Mouse (Mus musculus) neutrophil, adult 5-6 weeks (primary cell): ENCODE data around the gene Nrxn3. TPM values are rescaled to one million over a fixed set of nuclear protein-coding genes. Genes with fewer than 3 reads are reported as not detected.

Source experiments
- ATAC-seq: fragments of 151-379, 151-347 bp; 2 replicates; pipeline ENCODE4 v1.8.0; 2017; ENCODE audit warnings: mild to moderate bottlenecking, moderate TSS enrichment; ENCODE audit not compliant: insufficient number of reproducible peaks, poor library complexity, low FRiP score, severe bottlenecking; ENCODE audit errors: extremely low read depth
- total RNA-seq: library from RNA; stranded (forward); fragments of 200-1000 nt; gene quantifications from 2 replicates; pipeline ENCODE4 v1.2.3, GENCODE M21; 2017

Nrxn3 gene
- total RNA-seq, 1 experiment from 2014 or later: not detected

GRCm38 (mm10) chr12:88897331-88897730 lies 174.7 kb downstream of the Nrxn3 start:
- ATAC-seq: no peak

GRCm38 (mm10) chr12:88900014-88900727 lies 177.5 kb downstream of the Nrxn3 start:
- no peak for ATAC-seq

- no peak for ATAC-seq
Observed at GRCm38 (mm10) chr12:88900728-88901080, 178.0 kb downstream of the Nrxn3 start.

GRCm38 (mm10) chr12:88910761-88911160 lies 188.1 kb downstream of the Nrxn3 start:
- ATAC-seq: no peak

GRCm38 (mm10) chr12:88916752-88917151 lies 194.1 kb downstream of the Nrxn3 start:
- ATAC-seq: no peak

GRCm38 (mm10) chr12:88924896-88925295 lies 202.2 kb downstream of the Nrxn3 start:
- no peak for ATAC-seq

- no peak for ATAC-seq
Observed at GRCm38 (mm10) chr12:88926306-88926705, 203.6 kb downstream of the Nrxn3 start.

GRCm38 (mm10) chr12:88931713-88932112 lies 209.0 kb downstream of the Nrxn3 start:
- no peak for ATAC-seq

GRCm38 (mm10) chr12:88939679-88940078 lies 217.0 kb downstream of the Nrxn3 start:
- ATAC-seq: no peak

- no peak for ATAC-seq
Observed at GRCm38 (mm10) chr12:88944967-88945366, 222.3 kb downstream of the Nrxn3 start.

GRCm38 (mm10) chr12:88949870-88950269 lies 227.2 kb downstream of the Nrxn3 start:
- no peak for ATAC-seq

- no peak for ATAC-seq
Observed at GRCm38 (mm10) chr12:88952937-88953600, 230.4 kb downstream of the Nrxn3 start.

GRCm38 (mm10) chr12:88953801-88954200 lies 231.1 kb downstream of the Nrxn3 start:
- no peak for ATAC-seq

- ATAC-seq: no peak
Observed at GRCm38 (mm10) chr12:88957431-88957830, 234.8 kb downstream of the Nrxn3 start.

- no peak for ATAC-seq
Observed at GRCm38 (mm10) chr12:88960817-88961216, 238.1 kb downstream of the Nrxn3 start.

GRCm38 (mm10) chr12:88966329-88966728 lies 243.7 kb downstream of the Nrxn3 start:
- no peak for ATAC-seq

GRCm38 (mm10) chr12:88976621-88977020 lies 253.9 kb downstream of the Nrxn3 start:
- ATAC-seq: no peak

GRCm38 (mm10) chr12:88983688-88984330 lies 261.1 kb downstream of the Nrxn3 start:
- no peak for ATAC-seq

GRCm38 (mm10) chr12:88984375-88984774 lies 261.7 kb downstream of the Nrxn3 start:
- ATAC-seq: no peak

- no peak for ATAC-seq
Observed at GRCm38 (mm10) chr12:88984804-88985203, 262.1 kb downstream of the Nrxn3 start.
